13 mouse cellular contexts compared by ENCODE assay signal in the genomic region with DNA sequence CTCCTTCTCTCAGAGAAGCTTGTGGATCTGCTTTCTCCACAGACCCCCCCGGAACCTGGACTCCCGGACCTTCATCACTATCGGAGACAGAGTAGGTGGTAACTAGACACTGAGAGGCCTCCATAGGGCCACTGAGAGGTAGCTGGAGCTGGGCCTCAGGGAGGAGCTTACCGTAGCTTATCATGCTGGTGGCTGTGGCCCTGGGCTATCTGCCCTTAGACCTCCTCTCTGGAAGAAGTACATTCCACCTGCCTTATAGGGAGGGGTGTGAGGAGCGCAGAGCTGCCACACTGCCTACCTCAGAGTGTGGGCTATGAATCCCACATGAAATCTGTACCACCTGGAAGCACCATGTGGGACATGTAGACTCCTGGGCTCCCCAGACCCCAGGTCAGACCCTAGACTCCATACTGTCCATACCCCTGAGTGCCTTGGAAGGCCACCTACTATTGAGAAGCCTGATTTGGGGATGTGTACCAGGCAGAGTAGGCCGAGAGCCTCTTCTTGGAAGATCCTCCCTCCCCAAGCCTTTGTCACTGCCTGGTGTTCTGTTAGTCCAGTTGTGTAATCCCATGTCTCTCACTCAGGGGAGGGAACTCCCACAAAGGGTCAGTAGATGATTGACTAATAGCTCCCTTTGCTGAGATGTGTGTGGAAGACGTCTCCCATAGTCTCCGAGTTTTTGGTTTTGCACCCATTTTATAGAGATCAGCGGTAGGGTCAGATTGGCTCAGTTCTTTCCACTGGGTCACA. TPM values are rescaled to one million over a fixed set of nuclear protein-coding genes. Genes with fewer than 3 reads are reported as not detected.
DNase-seq lines count a peak whose midpoint lies in the region; ATAC-seq and TF ChIP-seq lines count a peak whose summit lies in the region.
"Had no signal": no experiment of that assay in that cellular context is flagged by ENCODE, and none has a peak within 500 bp of the region (broad histone marks: within the 10 kb centered on the region; RNA-seq: fewer than 3 reads in every experiment).

No protein-coding gene starts in this region.

- H3K27me3 ChIP-seq in heart, postnatal 0 days (ENCODE audit: control insufficient read depth, insufficient read depth, low read length) = no peaks in the 10 kb centered on the region
- no peaks in the 10 kb centered on the region for H3K27me3 ChIP-seq in intestine, embryonic 15.5 days (replicated peaks)
- H3K27me3 ChIP-seq in liver, embryonic 14.5 days (ENCODE audit: control insufficient read depth, insufficient read depth, low read length) = no peaks in the 10 kb centered on the region
- H3K27me3 ChIP-seq: midbrain, embryonic 12.5 days had no signal

- peaks cover 18% of the 10 kb centered on the region for H3K4me1 ChIP-seq in heart, postnatal 0 days (ENCODE audit: control insufficient read depth, insufficient read depth)
- peaks cover 30% of the 10 kb centered on the region for H3K4me1 ChIP-seq in intestine, embryonic 15.5 days (replicated peaks)
- peaks cover 34 to 40% of the 10 kb centered on the region in 2 experiments for H3K4me1 ChIP-seq in liver, embryonic 14.5 days (replicated peaks; ENCODE audit: control insufficient read depth in 2 of 2, insufficient read depth in 2 of 2, low read length in 1 of 2)

- H3K9ac ChIP-seq in heart, postnatal 0 days (replicated peaks; ENCODE audit: low read depth, low read length) = 0 out of 2 replicates have a peak overlapping the region, but pooled peaks have one; percentile 19
- no peak overlapping the region for H3K9ac ChIP-seq in intestine, embryonic 15.5 days
- peak overlapping the region; percentile 54 for H3K9ac ChIP-seq in liver, embryonic 14.5 days (replicated peaks)
- H3K9ac ChIP-seq: midbrain, embryonic 12.5 days had no signal

- no peak for TF ChIP-seq CTCF in heart, postnatal 0 days (IDR thresholded peaks at IDR 0.05; ENCODE audit: low read depth)
- no peak for TF ChIP-seq CTCF in liver, embryonic 14.5 days (IDR thresholded peaks at IDR 0.05; ENCODE audit: low read depth)

- TF ChIP-seq EP300 in heart, postnatal 0 days (IDR thresholded peaks at IDR 0.05; ENCODE audit: low read depth) = no peak
- no peak for TF ChIP-seq EP300 in liver, embryonic 14.5 days (IDR thresholded peaks at IDR 0.05; ENCODE audit: low read depth)

- H3K4me2 ChIP-seq in heart, postnatal 0 days (ENCODE audit: low read depth, low read length) = no peak overlapping the region
- H3K4me2 ChIP-seq in intestine, embryonic 15.5 days (replicated peaks) = peak overlapping the region; percentile 26; the same call in 1 of the 2 replicates
- H3K4me2 ChIP-seq in liver, embryonic 14.5 days (ENCODE audit: low read depth) = peak overlapping the region; percentile 79
- H3K4me2 ChIP-seq: midbrain, embryonic 12.5 days had no signal

- DNase-seq in heart, postnatal 0 days (ENCODE audit: low spot score) = no peak
- no peak for DNase-seq in heart, adult 11 months
- peak; percentile 61 for DNase-seq in c-Kit-positive CD71-positive TER-119-positive erythroid progenitor cells, embryonic 14.5 days (ENCODE audit: low spot score)
- peak in 2 of 3 experiments; percentile 48 to 55 for DNase-seq in liver, embryonic 14.5 days (ENCODE audit: low read depth in 3 of 3, low spot score in 3 of 3)
- no peak for DNase-seq in layer of hippocampus, postnatal 25 days (ENCODE audit: extremely low spot score in 1 of 2, low spot score in 1 of 2)
- no peak for DNase-seq in frontal cortex, adult 2 months (ENCODE audit: extremely low spot score in 1 of 2, low spot score in 1 of 2)
- DNase-seq: adrenal gland, postnatal 14 days; embryo, embryonic 11 days; heart, adult 18-20 months; layer of hippocampus, adult 9-11 months; lung, postnatal 10 days had no signal

- peak overlapping the region; percentile 11; the same call in 1 of the 2 replicates for H3K27ac ChIP-seq in heart, postnatal 0 days (ENCODE audit: low read depth)
- 0 out of 2 replicates have a peak overlapping the region, but pooled peaks have one; percentile 11 for H3K27ac ChIP-seq in intestine, embryonic 15.5 days
- peak overlapping the region; percentile 76 for H3K27ac ChIP-seq in liver, embryonic 14.5 days
- H3K27ac ChIP-seq: midbrain, embryonic 12.5 days had no signal

- no peak for ATAC-seq in heart, postnatal 0 days (ENCODE audit: insufficient read depth, low read depth)
- ATAC-seq in intestine, embryonic 15.5 days = peak; percentile 80
- ATAC-seq in liver, embryonic 14.5 days (ENCODE audit: insufficient read depth) = peak; percentile 88

- peaks cover 56% of the 10 kb centered on the region for H3K36me3 ChIP-seq in heart, postnatal 0 days (replicated peaks; ENCODE audit: control insufficient read depth, insufficient read depth, low read length)
- H3K36me3 ChIP-seq in intestine, embryonic 15.5 days = peaks cover 40% of the 10 kb centered on the region
- H3K36me3 ChIP-seq in liver, embryonic 14.5 days (replicated peaks; ENCODE audit: control insufficient read depth, insufficient read depth, low read depth) = peaks cover 72% of the 10 kb centered on the region

- WGBS in heart, postnatal 0 days = 68% methylated on average over 9 of the region's 9 CpGs
- 81% methylated on average over 9 of the region's 9 CpGs for WGBS in intestine, embryonic 15.5 days
- WGBS in liver, embryonic 14.5 days (ENCODE audit: insufficient replicate concordance) = 53% methylated on average over 9 of the region's 9 CpGs

- H3K9me3 ChIP-seq in heart, postnatal 0 days (replicated peaks; ENCODE audit: control insufficient read depth, low read length) = no peaks in the 10 kb centered on the region
- H3K9me3 ChIP-seq in intestine, embryonic 15.5 days = no peaks in the 10 kb centered on the region
- H3K9me3 ChIP-seq in liver, embryonic 14.5 days (ENCODE audit: control insufficient read depth, low read length) = no peaks in the 10 kb centered on the region
- H3K9me3 ChIP-seq: midbrain, embryonic 12.5 days had no signal

- no peak overlapping the region for H3K4me3 ChIP-seq in heart, postnatal 0 days (ENCODE audit: low read depth, low read length)
- H3K4me3 ChIP-seq in intestine, embryonic 15.5 days (replicated peaks) = no peak overlapping the region
- peak overlapping the region; percentile 42 to 46 for H3K4me3 ChIP-seq in liver, embryonic 14.5 days (ENCODE audit: insufficient read depth in 1 of 2, low read depth in 2 of 2, low read length in 2 of 2)
- H3K4me3 ChIP-seq: midbrain, embryonic 12.5 days had no signal

RNA-seq across cellular contexts. Expression of a gene that starts 10.6 kb away (rescaled TPM):
- 32.6 and 35.7 TPM in 2 replicates for total RNA-seq in heart, postnatal 0 days (2014; rRNA removed; ENCODE audit: low replicate concordance)
- polyA plus RNA-seq in heart, postnatal 0 days (2015; fragmentation: Nextera tagmentation; extraction: Ambion mirVana) = 48.3 and 48.6 TPM in 2 replicates
- 127 and 144 TPM in 2 replicates for polyA plus RNA-seq in intestine, embryonic 15.5 days (2015; fragmentation: Nextera tagmentation; extraction: Ambion mirVana)
- polyA plus RNA-seq in liver, embryonic 14.5 days (2012; rRNA removed) = 37.0 and 44.7 TPM in 2 replicates
- 100 and 124 TPM in 2 replicates for polyA plus RNA-seq in liver, embryonic 14.5 days (2014; fragmentation: Nextera tagmentation; extraction: Ambion mirVana)
- total RNA-seq in layer of hippocampus, postnatal 25 days (2021) = 10 to 100 TPM; 12.4 to 13.4 TPM
- 17.3 and 18.1 TPM in 2 replicates for polyA plus RNA-seq in frontal cortex, adult 2 months (2012; rRNA removed)

RNA-seq across cellular contexts. Expression of a gene that starts 27.9 kb away (rescaled TPM):
- total RNA-seq in heart, postnatal 0 days (2014; rRNA removed; ENCODE audit: low replicate concordance) = 25.2 and 32.1 TPM in 2 replicates
- polyA plus RNA-seq in heart, postnatal 0 days (2015; fragmentation: Nextera tagmentation; extraction: Ambion mirVana) = 11.2 and 13.1 TPM in 2 replicates
- 9.6 and 11.9 TPM in 2 replicates for polyA plus RNA-seq in intestine, embryonic 15.5 days (2015; fragmentation: Nextera tagmentation; extraction: Ambion mirVana)
- 10.7 and 14.0 TPM in 2 replicates for polyA plus RNA-seq in liver, embryonic 14.5 days (2012; rRNA removed)
- 11.1 and 15.0 TPM in 2 replicates for polyA plus RNA-seq in liver, embryonic 14.5 days (2014; fragmentation: Nextera tagmentation; extraction: Ambion mirVana)
- total RNA-seq in layer of hippocampus, postnatal 25 days (2021) = 10 to 100 TPM; 12.7 to 12.9 TPM
- 13.3 and 14.6 TPM in 2 replicates for polyA plus RNA-seq in frontal cortex, adult 2 months (2012; rRNA removed)

Comparison
In these comparisons a context has a peak if more than half of its experiments do, and no peak if none do; other contexts are left out.
1. DNase-seq: peak in c-Kit-positive CD71-positive TER-119-positive erythroid progenitor cells, embryonic 14.5 days (single experiment) and liver, embryonic 14.5 days (2 of 3); none in heart, postnatal 0 days (single experiment), heart, adult 11 months (single experiment), layer of hippocampus, postnatal 25 days (0 of 2) and frontal cortex, adult 2 months (0 of 2).
2. H3K27ac ChIP-seq: peak in every context shown above with its lines; median percentile 76 in liver, embryonic 14.5 days; 11 in heart, postnatal 0 days; 11 in intestine, embryonic 15.5 days.
3. H3K4me3 ChIP-seq: peak in liver, embryonic 14.5 days (2 of 2); none in heart, postnatal 0 days (single experiment) and intestine, embryonic 15.5 days (single experiment).